29 mouse cellular contexts compared by ENCODE assay signal in genomic region chr4:106328704-106329103, GRCm38 (mm10). TPM values are rescaled to one million over a fixed set of nuclear protein-coding genes. Genes with fewer than 3 reads are reported as not detected.
DNase-seq lines count a peak whose midpoint lies in the region; ATAC-seq and TF ChIP-seq lines count a peak whose summit lies in the region.
"Had no signal": no experiment of that assay in that cellular context is flagged by ENCODE, and none has a peak within 500 bp of the region (broad histone marks: within the 10 kb centered on the region; RNA-seq: fewer than 3 reads in every experiment).

No protein-coding gene starts in this region.

- TF ChIP-seq POLR2A in liver, adult 2 months (IDR thresholded peaks at IDR 0.05; ENCODE audit: extremely low read depth, insufficient read depth, low read length): no peak

- peaks cover 23% of the 10 kb centered on the region for H3K4me1 ChIP-seq in liver, adult 2 months (ENCODE audit: control insufficient read depth, insufficient read depth, low read length)
- peaks cover 56% of the 10 kb centered on the region for H3K4me1 ChIP-seq in liver, embryonic 16.5 days (ENCODE audit: control insufficient read depth, low read depth, low read length)
- H3K4me1 ChIP-seq in hindbrain, embryonic 16.5 days (ENCODE audit: control insufficient read depth, insufficient read depth, low read depth, low read length): no peaks in the 10 kb centered on the region; the same call in 1 of the 2 replicates
- H3K4me1 ChIP-seq: forebrain, embryonic 13.5 days; limb, embryonic 12.5 days; midbrain, embryonic 10.5 days; midbrain, embryonic 15.5 days; neural tube, embryonic 12.5 days had no signal

- intact Hi-C loops in left cerebral cortex, postnatal 25 days (cut with DNase I): no loop called here

- ATAC-seq in granulocyte monocyte progenitor cell, adult 5-6 weeks (replicated peaks; ENCODE audit: poor library complexity, severe bottlenecking): peak; percentile 88
- no peak for ATAC-seq in liver, embryonic 16.5 days (ENCODE audit: low read depth)
- no peak for ATAC-seq in hindbrain, embryonic 16.5 days
- ATAC-seq: forebrain, embryonic 13.5 days; hindbrain, postnatal 0 days; intestine, embryonic 15.5 days; midbrain, embryonic 15.5 days had no signal

- no peaks in the 10 kb centered on the region for H3K9me3 ChIP-seq in liver, embryonic 16.5 days (replicated peaks; ENCODE audit: control insufficient read depth, low read length)
- no peaks in the 10 kb centered on the region for H3K9me3 ChIP-seq in hindbrain, embryonic 16.5 days (ENCODE audit: control insufficient read depth, low read length)
- H3K9me3 ChIP-seq: forebrain, embryonic 13.5 days; intestine, embryonic 15.5 days; limb, embryonic 12.5 days; midbrain, embryonic 10.5 days; midbrain, embryonic 15.5 days; neural tube, embryonic 12.5 days had no signal

- peak; percentile 32 for DNase-seq in liver, adult 2 months (ENCODE audit: extremely low read depth, low read depth, low spot score)
- DNase-seq in liver: no peak
- DNase-seq in testis, postnatal 14 days (ENCODE audit: low spot score): no peak
- DNase-seq in left cerebral cortex, postnatal 25 days (ENCODE audit: low spot score in 2 of 2): no peak
- DNase-seq: adrenal gland, adult 2 months; adrenal gland, postnatal 36 days; cerebellum, adult 2 months; cerebellum, postnatal 25 days; gastrocnemius, postnatal 36 days; heart, postnatal 14 days; kidney, adult 9 months; kidney, postnatal 10 days; lung, adult 2 months; lung, postnatal 10 days; right cerebral cortex, adult 18-20 months; spleen, adult 18-20 months; thymus, adult 2 months; thymus, postnatal 4 days had no signal

- no peak overlapping the region for H3K27ac ChIP-seq in liver, adult 2 months (replicated peaks; ENCODE audit: insufficient read depth, low read depth, low read length)
- peak overlapping the region; percentile 70 for H3K27ac ChIP-seq in liver, embryonic 16.5 days (ENCODE audit: low read length)
- no peak overlapping the region for H3K27ac ChIP-seq in hindbrain, embryonic 16.5 days (ENCODE audit: low read depth, low read length)
- H3K27ac ChIP-seq: forebrain, embryonic 13.5 days; hindbrain, postnatal 0 days; intestine, embryonic 15.5 days; limb, embryonic 12.5 days; macrophage; midbrain, embryonic 10.5 days; midbrain, embryonic 15.5 days; neural tube, embryonic 12.5 days had no signal

- TF ChIP-seq CTCF in liver, adult 2 months (IDR thresholded peaks at IDR 0.05; ENCODE audit: low read depth, low read length): no peak

- no peaks in the 10 kb centered on the region for H3K27me3 ChIP-seq in liver, adult 2 months (ENCODE audit: control insufficient read depth, insufficient read depth, low read length)
- no peaks in the 10 kb centered on the region for H3K27me3 ChIP-seq in liver, embryonic 16.5 days (ENCODE audit: control insufficient read depth, insufficient read depth, low read depth, low read length)
- H3K27me3 ChIP-seq in hindbrain, embryonic 16.5 days (replicated peaks; ENCODE audit: control insufficient read depth, insufficient read depth, low read length): no peaks in the 10 kb centered on the region
- H3K27me3 ChIP-seq: forebrain, embryonic 13.5 days; intestine, embryonic 15.5 days; limb, embryonic 12.5 days; midbrain, embryonic 15.5 days; neural tube, embryonic 12.5 days had no signal

- no peaks in the 10 kb centered on the region for H3K36me3 ChIP-seq in liver, adult 2 months (ENCODE audit: control insufficient read depth, insufficient read depth, low read length)
- H3K36me3 ChIP-seq in liver, embryonic 16.5 days (ENCODE audit: control insufficient read depth, insufficient read depth): no peaks in the 10 kb centered on the region; the same call in 1 of the 2 replicates
- no peaks in the 10 kb centered on the region for H3K36me3 ChIP-seq in hindbrain, embryonic 16.5 days (ENCODE audit: control insufficient read depth, insufficient read depth, low read length)
- H3K36me3 ChIP-seq: intestine, embryonic 15.5 days; midbrain, embryonic 15.5 days; neural tube, embryonic 12.5 days had no signal

- WGBS in liver, adult 2 months: 66% methylated on average over 4 of the region's 4 CpGs
- 47% methylated on average over 4 of the region's 4 CpGs for WGBS in liver, embryonic 16.5 days (ENCODE audit: insufficient replicate concordance)
- over 99% methylated on average over 4 of the region's 4 CpGs for WGBS in hindbrain, embryonic 16.5 days

- H3K9ac ChIP-seq in liver, adult 2 months (ENCODE audit: low read depth, low read length): no peak overlapping the region
- no peak overlapping the region for H3K9ac ChIP-seq in liver, embryonic 16.5 days (ENCODE audit: low read depth, low read length)
- H3K9ac ChIP-seq in hindbrain, embryonic 16.5 days (ENCODE audit: low read depth, low read length): no peak overlapping the region
- H3K9ac ChIP-seq: forebrain, embryonic 13.5 days; intestine, embryonic 15.5 days; limb, embryonic 12.5 days; midbrain, embryonic 15.5 days; neural tube, embryonic 12.5 days had no signal

- no peak overlapping the region for H3K4me2 ChIP-seq in liver, embryonic 16.5 days (ENCODE audit: low read depth, low read length)
- H3K4me2 ChIP-seq in hindbrain, embryonic 16.5 days (ENCODE audit: low read length): no peak overlapping the region
- H3K4me2 ChIP-seq: forebrain, embryonic 13.5 days; intestine, embryonic 15.5 days; limb, embryonic 12.5 days; midbrain, embryonic 15.5 days; neural tube, embryonic 12.5 days had no signal

- no peak overlapping the region for H3K4me3 ChIP-seq in liver, adult 2 months (ENCODE audit: insufficient read depth, low read depth, low read length)
- no peak overlapping the region for H3K4me3 ChIP-seq in liver, embryonic 16.5 days (ENCODE audit: low read depth, low read length)
- H3K4me3 ChIP-seq in hindbrain, embryonic 16.5 days (ENCODE audit: low read length): no peak overlapping the region
- H3K4me3 ChIP-seq: forebrain, embryonic 13.5 days; intestine, embryonic 15.5 days; limb, embryonic 12.5 days; midbrain, embryonic 10.5 days; midbrain, embryonic 15.5 days; neural tube, embryonic 12.5 days had no signal

- H3K79me2 ChIP-seq in liver, adult 2 months (ENCODE audit: control insufficient read depth, insufficient read depth, low read length): peaks cover 20% of the 10 kb centered on the region; the same call in 1 of the 2 replicates

RNA-seq across cellular contexts. Expression of gene Usp24, which starts 12.7 kb away (rescaled TPM):
- 28.8 and 31.0 TPM in 2 replicates for total RNA-seq in liver, adult 2 months (2014; rRNA removed)
- polyA plus RNA-seq in liver, adult 2 months (2012; rRNA removed): 6.9 and 8.1 TPM in 2 replicates
- total RNA-seq in granulocyte monocyte progenitor cell, adult 5-6 weeks (2014; fragmentation: Nextera tagmentation): 26.2 and 27.0 TPM in 2 replicates
- 34.9 and 35.5 TPM in 2 replicates for total RNA-seq in granulocyte monocyte progenitor cell, adult 5-6 weeks (2017)
- polyA plus RNA-seq in liver, embryonic 16.5 days (2015; fragmentation: Nextera tagmentation; extraction: Ambion mirVana): 3.5 and 3.8 TPM in 2 replicates
- polyA plus RNA-seq in hindbrain, embryonic 16.5 days (2015; fragmentation: Nextera tagmentation; extraction: Ambion mirVana): 5.8 and 7.3 TPM in 2 replicates
- 10 to 100 TPM; 36.8 to 40.4 TPM for total RNA-seq in left cerebral cortex, postnatal 25 days (2021)
